Mouse (Mus musculus): ENCODE results near the gene Cbr3.
"Not testable (repeated sequence)": the region's sequence is repeated elsewhere in the genome, so short reads cannot be mapped to it uniquely, and the experiment has no call there.

The Cbr3 gene

GRCm38 (mm10) chr16:93682689-93683507, at the start of gene Cbr3:
Gene Cbr3, plus strand, starts transcription at chr16:93683215.
- peak; percentile 85 for DNase-seq

- DNase-seq, result no peak
Measured at GRCm38 (mm10) chr16:93644006-93644405, 39.0 kb upstream of the Cbr3 start.

GRCm38 (mm10) chr16:93648441-93649183, 34.4 kb upstream of the Cbr3 start:
- no peak for DNase-seq

GRCm38 (mm10) chr16:93667976-93668375, 15.0 kb upstream of the Cbr3 start:
- no peak for DNase-seq

- DNase-seq, result no peak
Measured at GRCm38 (mm10) chr16:93669521-93669920, 13.5 kb upstream of the Cbr3 start.

- not testable (repeated sequence) for DNase-seq
Measured at GRCm38 (mm10) chr16:93670466-93670865, 12.5 kb upstream of the Cbr3 start.

GRCm38 (mm10) chr16:93671064-93671463, 12.0 kb upstream of the Cbr3 start:
- DNase-seq, result no peak

GRCm38 (mm10) chr16:93676376-93676775, 6.6 kb upstream of the Cbr3 start:
- DNase-seq, result no peak

- no peak for DNase-seq
Measured at GRCm38 (mm10) chr16:93678206-93678605, 4.8 kb upstream of the Cbr3 start.

GRCm38 (mm10) chr16:93679165-93679564, 3.9 kb upstream of the Cbr3 start:
- no peak for DNase-seq

GRCm38 (mm10) chr16:93682156-93682688, 793 bp upstream of the Cbr3 start:
- no peak for DNase-seq

GRCm38 (mm10) chr16:93683508-93684236, 657 bp downstream of the Cbr3 start:
- DNase-seq, result no peak

- DNase-seq, result no peak
Measured at GRCm38 (mm10) chr16:93684441-93684840, 1.4 kb downstream of the Cbr3 start.

- not testable (repeated sequence) for DNase-seq
Measured at GRCm38 (mm10) chr16:93685783-93686182, 2.8 kb downstream of the Cbr3 start.

- no peak for DNase-seq
Measured at GRCm38 (mm10) chr16:93686421-93686820, 3.4 kb downstream of the Cbr3 start.

GRCm38 (mm10) chr16:93686945-93687344, 3.9 kb downstream of the Cbr3 start:
- no peak for DNase-seq

- no peak for DNase-seq
Measured at GRCm38 (mm10) chr16:93691206-93691841, 8.3 kb downstream of the Cbr3 start.

- DNase-seq, result no peak
Measured at GRCm38 (mm10) chr16:93692744-93693143, 9.7 kb downstream of the Cbr3 start.

- no peak for DNase-seq
Measured at GRCm38 (mm10) chr16:93707116-93707515, 24.1 kb downstream of the Cbr3 start.

- DNase-seq, result no peak
Measured at GRCm38 (mm10) chr16:93709217-93709616, 26.2 kb downstream of the Cbr3 start.

GRCm38 (mm10) chr16:93710924-93711323, 27.9 kb downstream of the Cbr3 start:
- peak; percentile 60 to 66 for DNase-seq

GRCm38 (mm10) chr16:93711411-93712188, 28.6 kb downstream of the Cbr3 start, which contains the start of gene Dop1b:
Gene Dop1b, plus strand, starts transcription at chr16:93711904.
- peak; percentile 96 to 99 for DNase-seq
